Mouse (Mus musculus): ENCODE measurements around the gene Tmem131. TPM values are rescaled to one million over a fixed set of nuclear protein-coding genes. Genes with fewer than 3 reads are reported as not detected.

Gene Tmem131
- total RNA-seq, 2 experiments from 2014 or later, result 12.9 to 30.8 TPM

DNA sequence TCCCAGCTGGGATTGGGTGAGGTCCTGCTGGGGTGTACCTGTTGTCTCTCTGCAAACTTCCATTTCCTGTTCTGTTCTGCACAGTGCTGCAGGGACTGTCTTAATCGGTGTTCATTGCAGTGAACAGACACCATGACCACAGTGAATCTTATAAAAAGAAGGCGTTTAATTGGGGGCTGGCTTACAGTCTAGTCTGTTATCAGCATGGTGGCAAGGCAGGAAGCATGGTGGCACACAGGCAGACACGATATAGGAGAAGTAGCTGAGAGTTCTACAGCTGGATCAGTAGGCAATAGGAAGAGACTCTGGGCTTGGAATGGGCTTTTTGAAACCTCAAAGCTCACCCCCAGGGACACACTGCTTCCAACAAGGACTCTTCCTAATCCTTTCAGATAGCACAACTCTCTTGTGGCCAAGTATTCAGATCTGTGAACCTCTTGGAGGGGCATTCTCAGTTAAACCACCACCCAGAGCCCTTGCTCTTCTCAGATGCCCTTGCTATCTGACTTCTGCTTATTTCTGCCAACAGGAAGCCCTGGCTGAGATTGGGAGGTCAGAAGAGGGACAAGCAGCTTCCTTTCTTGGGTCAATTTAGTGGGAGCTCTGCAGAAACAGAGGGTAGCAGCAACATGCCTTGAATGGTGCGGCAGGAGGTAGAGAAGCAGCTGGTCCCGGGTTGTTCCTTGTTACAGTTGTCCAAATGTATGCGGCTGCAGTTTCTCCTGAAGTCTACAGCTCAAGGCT, 189.4 kb downstream of the Tmem131 start:
- peak; percentile 55 for ATAC-seq (replicated peaks; ENCODE audit: poor library complexity, severe bottlenecking)

DNA sequence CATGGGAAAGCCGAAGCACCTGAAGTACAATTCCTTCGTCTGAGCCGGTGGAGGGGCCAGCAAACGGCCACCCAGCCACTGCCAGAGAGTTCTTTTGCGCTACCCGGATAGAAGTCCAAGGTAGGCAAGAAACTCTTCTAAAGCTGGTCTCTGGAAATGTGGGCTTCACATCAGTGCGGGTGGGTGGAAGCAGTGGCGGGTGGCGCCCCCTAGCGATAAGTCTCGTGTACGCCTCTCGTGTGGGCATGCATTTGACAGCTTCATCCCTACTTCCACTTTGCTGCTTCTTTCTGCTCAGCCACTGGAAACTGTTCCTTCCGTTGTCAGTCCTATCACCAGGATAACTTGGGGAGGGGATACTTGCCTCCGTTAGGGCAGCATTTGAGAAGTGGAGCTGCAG, 197.0 kb downstream of the Tmem131 start:
- ATAC-seq (replicated peaks; ENCODE audit: poor library complexity, severe bottlenecking), result peak; percentile 61

DNA sequence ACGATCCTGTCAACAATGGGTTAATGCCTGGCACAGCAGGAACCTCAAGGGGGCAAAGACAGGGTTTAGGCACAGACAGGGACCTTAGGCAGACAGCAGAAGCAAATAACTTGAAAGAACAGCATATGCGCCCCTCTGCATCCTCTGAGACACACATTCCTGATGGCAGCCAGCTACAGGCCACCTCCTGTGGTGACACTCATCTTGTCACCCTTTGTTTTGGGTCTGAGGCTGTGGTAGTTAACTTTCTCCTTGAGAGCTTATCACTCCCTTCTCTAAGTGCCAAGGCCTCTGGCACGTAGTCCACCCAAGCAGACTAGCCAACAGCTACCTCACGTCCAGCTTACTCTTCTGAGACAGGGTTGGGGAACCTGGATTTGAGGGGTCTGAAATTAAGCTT, 197.8 kb downstream of the Tmem131 start:
- no peak for ATAC-seq (replicated peaks; ENCODE audit: poor library complexity, severe bottlenecking)

DNA sequence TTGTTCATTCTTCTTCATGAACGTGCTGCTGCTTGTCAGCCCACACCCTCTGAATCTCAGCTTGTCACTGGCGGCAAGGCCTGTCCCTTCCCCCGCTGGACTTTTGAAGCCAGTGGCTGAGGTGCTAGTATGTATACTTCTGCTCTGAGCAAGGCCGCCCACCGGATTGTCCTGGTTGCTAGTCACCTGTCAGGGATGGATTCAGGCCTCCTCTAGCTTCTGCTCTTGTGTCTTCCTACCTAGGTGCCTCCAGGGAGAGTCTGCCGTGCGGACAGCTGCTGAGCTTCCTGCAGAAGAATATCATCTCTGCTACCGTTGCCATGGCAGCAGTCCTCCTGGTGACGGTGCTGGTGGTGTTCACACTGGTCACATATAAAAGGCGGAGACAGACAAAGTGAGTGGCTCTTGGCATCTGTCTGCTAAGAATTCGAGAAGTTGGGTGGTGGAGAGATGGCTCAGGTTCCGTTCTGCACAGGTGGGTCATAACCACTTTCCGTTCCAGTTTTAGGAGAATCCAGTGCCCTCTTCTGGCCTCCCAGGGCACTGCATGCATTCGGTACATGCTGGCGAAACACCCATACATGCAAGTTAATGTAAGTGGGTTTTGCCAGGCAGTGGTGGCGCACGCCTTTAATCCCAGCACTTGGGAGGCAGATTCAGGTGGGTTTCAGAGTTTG, 199.1 kb downstream of the Tmem131 start:
- ATAC-seq (replicated peaks; ENCODE audit: poor library complexity, severe bottlenecking), result peak; percentile 71

DNA sequence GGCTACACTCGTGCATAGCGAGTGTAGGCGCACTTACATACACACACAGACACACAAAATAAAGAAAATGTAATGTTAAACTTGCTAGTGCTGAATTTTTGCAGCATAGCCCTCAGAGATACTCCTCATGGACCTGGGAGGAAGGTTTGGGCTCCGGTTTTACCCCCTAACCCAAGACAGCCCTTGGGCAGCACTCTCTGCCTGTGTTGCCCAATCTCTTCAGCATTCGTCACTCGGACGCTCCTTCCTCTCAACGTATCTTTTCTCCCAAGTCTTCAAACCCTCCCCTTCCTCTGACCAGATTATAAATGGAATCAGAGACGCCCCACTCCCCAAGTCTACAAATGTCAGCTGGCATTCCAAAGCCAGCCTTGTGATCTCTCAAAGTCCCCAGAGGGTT, 200.4 kb downstream of the Tmem131 start:
- no peak for ATAC-seq (replicated peaks; ENCODE audit: poor library complexity, severe bottlenecking)

Other genes starting within 250 kb of the Tmem131 start
- gene 4933424G06Rik, start 233.5 kb downstream of the Tmem131 start, total RNA-seq (2014; fragmentation: Nextera tagmentation), result not detected in 2 replicates
- gene 4933424G06Rik, start 233.5 kb downstream of the Tmem131 start, total RNA-seq (2017), result not detected in 2 replicates
- 34.3 and 59.5 TPM in 2 replicates for gene Actr1b, start 229.2 kb downstream of the Tmem131 start, total RNA-seq (2014; fragmentation: Nextera tagmentation)
- 30.8 and 37.7 TPM in 2 replicates for gene Actr1b, start 229.2 kb downstream of the Tmem131 start, total RNA-seq (2017)
- gene Zap70, start 181.9 kb downstream of the Tmem131 start, total RNA-seq (2014; fragmentation: Nextera tagmentation), result not detected in 2 replicates
- gene Zap70, start 181.9 kb downstream of the Tmem131 start, total RNA-seq (2017), result 0.13 TPM in 1 of 2 replicates, not detected in the other
- gene Vwa3b, start 82.9 kb upstream of the Tmem131 start, total RNA-seq (2014; fragmentation: Nextera tagmentation), result not detected in 2 replicates
- not detected in 2 replicates for gene Vwa3b, start 82.9 kb upstream of the Tmem131 start, total RNA-seq (2017)